Mouse (Mus musculus) heart, embryonic 13.5 days (tissue): ENCODE data around the gene Plekhm1. TPM values are rescaled to one million over a fixed set of nuclear protein-coding genes. Genes with fewer than 3 reads are reported as not detected.

ENCODE experiments used
- polyA plus RNA-seq: library from polyadenylated mRNA; unstranded; fragments of >200 nt; fragmentation: Nextera tagmentation; extraction: Ambion mirVana; gene quantifications from 2 replicates; pipeline ENCODE4 v1.2.1, GENCODE M21; 2015

Gene Plekhm1
- polyA plus RNA-seq, 1 experiment from 2014 or later: 5.3 TPM

Other genes starting within 250 kb of the Plekhm1 start
- gene Fmnl1, start 241.6 kb downstream of the Plekhm1 start, polyA plus RNA-seq: 2.0 and 2.6 TPM in 2 replicates
- gene 1700023F06Rik, start 204.1 kb downstream of the Plekhm1 start, polyA plus RNA-seq: not detected in 2 replicates
- not detected in 2 replicates for gene Spata32, start 194.3 kb downstream of the Plekhm1 start, polyA plus RNA-seq
- gene Map3k14, start 145.2 kb downstream of the Plekhm1 start, polyA plus RNA-seq: 1.8 and 1.9 TPM in 2 replicates
- gene Arhgap27, start 49.0 kb downstream of the Plekhm1 start, polyA plus RNA-seq: 5.6 and 5.8 TPM in 2 replicates
- gene Lrrc37a, start 91.9 kb upstream of the Plekhm1 start, polyA plus RNA-seq: not detected in 2 replicates
- gene Gm884, start 208.5 kb upstream of the Plekhm1 start, polyA plus RNA-seq: not detected in 2 replicates
- gene Lyzl6, start 226.2 kb upstream of the Plekhm1 start, polyA plus RNA-seq: not detected in 2 replicates
- gene Rprml, start 236.9 kb upstream of the Plekhm1 start, polyA plus RNA-seq: not detected in 2 replicates